Mouse (Mus musculus): ENCODE data around the gene Plpp3. TPM values are rescaled to one million over a fixed set of nuclear protein-coding genes. Genes with fewer than 3 reads are reported as not detected.

Plpp3 gene
- polyA plus RNA-seq, 1 experiment from 2014 or later = 46.0 TPM

GRCm38 (mm10) chr4:105156281-105156680, 866 bp upstream of the Plpp3 start:
- H3K36me3 ChIP-seq (ENCODE audit: control insufficient read depth, insufficient read depth, low read length) = no peaks in the 10 kb centered on the region
- peaks cover 9% of the 10 kb centered on the region; the same call in 1 of the 2 replicates for H3K4me1 ChIP-seq (ENCODE audit: control insufficient read depth, insufficient read depth, low read length)
- H3K9ac ChIP-seq (ENCODE audit: low read depth, low read length) = no peak overlapping the region
- no peaks in the 10 kb centered on the region for H3K27me3 ChIP-seq (replicated peaks; ENCODE audit: control insufficient read depth, insufficient read depth, low read length)
- 76% methylated on average over 7 of the region's 7 CpGs for WGBS
- H3K9me3 ChIP-seq (ENCODE audit: control insufficient read depth, low read length) = no peaks in the 10 kb centered on the region
- H3K27ac ChIP-seq (ENCODE audit: low read length) = no peak overlapping the region
- H3K4me3 ChIP-seq (ENCODE audit: low read length) = no peak overlapping the region
- no peak for ATAC-seq
- H3K4me2 ChIP-seq (ENCODE audit: low read depth, low read length) = no peak overlapping the region

GRCm38 (mm10) chr4:105156955-105157275, 232 bp upstream of the Plpp3 start:
- Histone ChIP-seq H3K9me3 (ENCODE audit: control insufficient read depth, low read length) (no peaks in the 10 kb centered on the region), H3K4me1 (ENCODE audit: control insufficient read depth, insufficient read depth, low read length) (peaks cover 9% of the 10 kb centered on the region; the same call in 1 of the 2 replicates), H3K27ac (ENCODE audit: low read length) (peak overlapping the region; percentile 97), H3K27me3 (replicated peaks; ENCODE audit: control insufficient read depth, insufficient read depth, low read length) (no peaks in the 10 kb centered on the region), H3K4me2 (ENCODE audit: low read depth, low read length) (peak overlapping the region; percentile 74), H3K4me3 (ENCODE audit: low read length) (peak overlapping the region; percentile 97), H3K36me3 (ENCODE audit: control insufficient read depth, insufficient read depth, low read length) (no peaks in the 10 kb centered on the region), H3K9ac (ENCODE audit: low read depth, low read length) (peak overlapping the region; percentile 92)
- 2% methylated on average over 4 of the region's 4 CpGs for WGBS
- ATAC-seq = no peak

GRCm38 (mm10) chr4:105158169-105158555, 1.0 kb downstream of the Plpp3 start:
- Histone ChIP-seq H3K27ac (ENCODE audit: low read length) (peak overlapping the region; percentile 97), H3K4me3 (ENCODE audit: low read length) (peak overlapping the region; percentile 97), H3K9ac (ENCODE audit: low read depth, low read length) (peak overlapping the region; percentile 92), H3K9me3 (ENCODE audit: control insufficient read depth, low read length) (no peaks in the 10 kb centered on the region), H3K4me2 (ENCODE audit: low read depth, low read length) (peak overlapping the region; percentile 74), H3K27me3 (replicated peaks; ENCODE audit: control insufficient read depth, insufficient read depth, low read length) (no peaks in the 10 kb centered on the region), H3K36me3 (ENCODE audit: control insufficient read depth, insufficient read depth, low read length) (no peaks in the 10 kb centered on the region), H3K4me1 (ENCODE audit: control insufficient read depth, insufficient read depth, low read length) (peaks cover 9% of the 10 kb centered on the region)
- peak; percentile 80 for ATAC-seq
- under 1% methylated on average over 26 of the region's 26 CpGs for WGBS

GRCm38 (mm10) chr4:105158651-105159530, 1.7 kb downstream of the Plpp3 start:
- Histone ChIP-seq H3K9me3 (ENCODE audit: control insufficient read depth, low read length) (no peaks in the 10 kb centered on the region), H3K4me3 (ENCODE audit: low read length) (peak overlapping the region; percentile 97), H3K27me3 (replicated peaks; ENCODE audit: control insufficient read depth, insufficient read depth, low read length) (no peaks in the 10 kb centered on the region), H3K4me2 (ENCODE audit: low read depth, low read length) (peak overlapping the region; percentile 74), H3K9ac (ENCODE audit: low read depth, low read length) (peak overlapping the region; percentile 92), H3K36me3 (ENCODE audit: control insufficient read depth, insufficient read depth, low read length) (no peaks in the 10 kb centered on the region), H3K27ac (ENCODE audit: low read length) (peak overlapping the region; percentile 97), H3K4me1 (ENCODE audit: control insufficient read depth, insufficient read depth, low read length) (peaks cover 9% of the 10 kb centered on the region)
- ATAC-seq = no peak
- WGBS = 8% methylated on average over 18 of the region's 18 CpGs

GRCm38 (mm10) chr4:105159531-105159870, 2.4 kb downstream of the Plpp3 start:
- H3K9me3 ChIP-seq (ENCODE audit: control insufficient read depth, low read length) = no peaks in the 10 kb centered on the region
- H3K27me3 ChIP-seq (replicated peaks; ENCODE audit: control insufficient read depth, insufficient read depth, low read length) = no peaks in the 10 kb centered on the region
- ATAC-seq = no peak
- H3K36me3 ChIP-seq (ENCODE audit: control insufficient read depth, insufficient read depth, low read length) = no peaks in the 10 kb centered on the region
- WGBS = 34% methylated on average over 6 of the region's 6 CpGs
- peaks cover 9% of the 10 kb centered on the region for H3K4me1 ChIP-seq (ENCODE audit: control insufficient read depth, insufficient read depth, low read length)
- peak overlapping the region; percentile 74 for H3K4me2 ChIP-seq (ENCODE audit: low read depth, low read length)
- H3K4me3 ChIP-seq (ENCODE audit: low read length) = peak overlapping the region; percentile 97
- H3K27ac ChIP-seq (ENCODE audit: low read length) = no peak overlapping the region
- peak overlapping the region; percentile 92 for H3K9ac ChIP-seq (ENCODE audit: low read depth, low read length)

GRCm38 (mm10) chr4:105160470-105160869, 3.3 kb downstream of the Plpp3 start:
- H3K27me3 ChIP-seq (replicated peaks; ENCODE audit: control insufficient read depth, insufficient read depth, low read length) = no peaks in the 10 kb centered on the region
- H3K9me3 ChIP-seq (ENCODE audit: control insufficient read depth, low read length) = no peaks in the 10 kb centered on the region
- no peak for ATAC-seq
- peaks cover 9% of the 10 kb centered on the region for H3K4me1 ChIP-seq (ENCODE audit: control insufficient read depth, insufficient read depth, low read length)
- no peak overlapping the region for H3K4me3 ChIP-seq (ENCODE audit: low read length)
- H3K27ac ChIP-seq (ENCODE audit: low read length) = no peak overlapping the region
- H3K4me2 ChIP-seq (ENCODE audit: low read depth, low read length) = peak overlapping the region; percentile 2; the same call in 1 of the 2 replicates
- no peaks in the 10 kb centered on the region for H3K36me3 ChIP-seq (ENCODE audit: control insufficient read depth, insufficient read depth, low read length)
- 91% methylated on average over 6 of the region's 6 CpGs for WGBS
- no peak overlapping the region for H3K9ac ChIP-seq (ENCODE audit: low read depth, low read length)

GRCm38 (mm10) chr4:105162014-105162413, 4.9 kb downstream of the Plpp3 start:
- Histone ChIP-seq H3K4me1 (ENCODE audit: control insufficient read depth, insufficient read depth, low read length) (peaks cover 9% of the 10 kb centered on the region), H3K4me2 (ENCODE audit: low read depth, low read length) (no peak overlapping the region), H3K4me3 (ENCODE audit: low read length) (no peak overlapping the region), H3K36me3 (ENCODE audit: control insufficient read depth, insufficient read depth, low read length) (no peaks in the 10 kb centered on the region), H3K27ac (ENCODE audit: low read length) (no peak overlapping the region), H3K9me3 (ENCODE audit: control insufficient read depth, low read length) (no peaks in the 10 kb centered on the region), H3K9ac (ENCODE audit: low read depth, low read length) (no peak overlapping the region), H3K27me3 (replicated peaks; ENCODE audit: control insufficient read depth, insufficient read depth, low read length) (no peaks in the 10 kb centered on the region)
- ATAC-seq = no peak
- WGBS = 74% methylated on average over 6 of the region's 6 CpGs

GRCm38 (mm10) chr4:105162676-105163075, 5.5 kb downstream of the Plpp3 start:
- H3K4me2 ChIP-seq (ENCODE audit: low read depth, low read length) = no peak overlapping the region
- H3K4me1 ChIP-seq (ENCODE audit: control insufficient read depth, insufficient read depth, low read length) = peaks cover 9% of the 10 kb centered on the region
- no peak overlapping the region for H3K27ac ChIP-seq (ENCODE audit: low read length)
- H3K9ac ChIP-seq (ENCODE audit: low read depth, low read length) = no peak overlapping the region
- 0 out of 2 replicates have a peak, but pooled peaks have one; percentile 16 for ATAC-seq
- no peaks in the 10 kb centered on the region for H3K36me3 ChIP-seq (ENCODE audit: control insufficient read depth, insufficient read depth, low read length)
- no peaks in the 10 kb centered on the region for H3K27me3 ChIP-seq (replicated peaks; ENCODE audit: control insufficient read depth, insufficient read depth, low read length)
- 63% methylated on average over 2 of the region's 2 CpGs for WGBS
- no peak overlapping the region for H3K4me3 ChIP-seq (ENCODE audit: low read length)
- no peaks in the 10 kb centered on the region for H3K9me3 ChIP-seq (ENCODE audit: control insufficient read depth, low read length)

GRCm38 (mm10) chr4:105163981-105164411, 6.8 kb downstream of the Plpp3 start:
- Histone ChIP-seq H3K36me3 (ENCODE audit: control insufficient read depth, insufficient read depth, low read length) (no peaks in the 10 kb centered on the region), H3K9ac (ENCODE audit: low read depth, low read length) (no peak overlapping the region), H3K4me3 (ENCODE audit: low read length) (no peak overlapping the region), H3K9me3 (ENCODE audit: control insufficient read depth, low read length) (no peaks in the 10 kb centered on the region), H3K4me2 (ENCODE audit: low read depth, low read length) (no peak overlapping the region), H3K27ac (ENCODE audit: low read length) (no peak overlapping the region), H3K4me1 (ENCODE audit: control insufficient read depth, insufficient read depth, low read length) (peaks cover 9% of the 10 kb centered on the region), H3K27me3 (replicated peaks; ENCODE audit: control insufficient read depth, insufficient read depth, low read length) (no peaks in the 10 kb centered on the region)
- no peak for ATAC-seq
- 71% methylated on average over 4 of the region's 4 CpGs for WGBS
